Mouse (Mus musculus) forebrain, embryonic 14.5 days (tissue): ENCODE measurements around the gene Cul7. TPM values are rescaled to one million over a fixed set of nuclear protein-coding genes. Genes with fewer than 3 reads are reported as not detected.

Experiments used
- ATAC-seq: fragments of 200-750 bp; cut with Nextera tagmentation; 2 replicates; pipeline ENCODE4 v1.8.0; 2017; ENCODE audit warnings: mild to moderate bottlenecking, moderate library complexity
- DNase-seq: peaks from one replicate; pipeline ENCODE4 v3.0.0-alpha.2; 2015; ENCODE audit warnings: low spot score
- H3K27ac ChIP-seq: fragments of 300-500 bp; sonication (generic); 2 replicates; pipeline ENCODE4 v1.5.1; 2014; ENCODE audit warnings: low read depth, mild to moderate bottlenecking, control low read depth, low read length, moderate library complexity
- H3K27me3 ChIP-seq: fragments of 300-500 bp; sonication (generic); replicated peaks from 2 replicates; pipeline ENCODE4 v1.6.1; 2014; ENCODE audit warnings: low read length, control low read depth, mixed read lengths; ENCODE audit not compliant: control insufficient read depth, insufficient read depth
- H3K36me3 ChIP-seq: fragments of 300-500 bp; sonication (generic); 2 replicates; pipeline ENCODE4 v1.6.1; 2014; ENCODE audit warnings: low read length, control low read depth; ENCODE audit not compliant: control insufficient read depth, insufficient read depth
- H3K4me1 ChIP-seq: fragments of 300-500 bp; sonication (generic); 2 replicates; pipeline ENCODE4 v1.6.1; 2014; ENCODE audit warnings: antibody characterized with exemption, low read length, control low read depth; ENCODE audit not compliant: control insufficient read depth, insufficient read depth
- H3K4me2 ChIP-seq: fragments of 300-500 bp; sonication (generic); 2 replicates; pipeline ENCODE4 v1.6.1; 2014; ENCODE audit warnings: mild to moderate bottlenecking, control low read depth, low read length
- H3K4me3 ChIP-seq: fragments of 300-500 bp; sonication (generic); 2 replicates; pipeline ENCODE4 v1.5.1; 2014; ENCODE audit warnings: low read depth, low read length, control low read depth
- H3K9ac ChIP-seq: fragments of 300-500 bp; sonication (generic); 2 replicates; pipeline ENCODE4 v1.6.1; 2014; ENCODE audit warnings: mild to moderate bottlenecking, low read length, control low read depth, moderate library complexity
- H3K9me3 ChIP-seq: fragments of 300-500 bp; sonication (generic); replicated peaks from 2 replicates; pipeline ENCODE4 v1.6.1; 2016; ENCODE audit warnings: low read length, control low read depth, mixed read lengths; ENCODE audit not compliant: control insufficient read depth
- WGBS: fragments of 180-500 bp; shearing (Covaris S2); extraction: QIAGEN DNeasy Blood & Tissue Kit; methylation state at CpG from one replicate; pipeline ENCODE4 v1.1.7; 2014; 5-methylcytosine and 5-hydroxymethylcytosine counted together
- polyA plus RNA-seq: library from polyadenylated mRNA; unstranded; fragments of >200 nt; fragmentation: Nextera tagmentation; extraction: Ambion mirVana; gene quantifications from 2 replicates; pipeline ENCODE4 v1.2.1, GENCODE M21; 2014

Gene Cul7
- polyA plus RNA-seq, 1 experiment from 2014 or later: 28.3 TPM

- DNase-seq: no peak
- peaks cover 33% of the 10 kb centered on the region for H3K36me3 ChIP-seq
- peak overlapping the region; percentile 92 for H3K27ac ChIP-seq
- WGBS: 38% methylated on average over 15 of the region's 15 CpGs
- peak overlapping the region; percentile 66 for H3K4me3 ChIP-seq
- no peaks in the 10 kb centered on the region for H3K27me3 ChIP-seq
- H3K9me3 ChIP-seq: no peaks in the 10 kb centered on the region
- peak overlapping the region; percentile 82 for H3K4me2 ChIP-seq
- peak overlapping the region; percentile 93 for H3K9ac ChIP-seq
- H3K4me1 ChIP-seq: peaks cover 30% of the 10 kb centered on the region
- no peak for ATAC-seq
Measured at GRCm38 (mm10) chr17:46649811-46650210, 326 bp upstream of the Cul7 start.

GRCm38 (mm10) chr17:46651292-46651691 lies 1.2 kb downstream of the Cul7 start:
- H3K4me3 ChIP-seq: peak overlapping the region; percentile 66
- H3K9ac ChIP-seq: peak overlapping the region; percentile 93
- no peak for ATAC-seq
- no peak for DNase-seq
- H3K36me3 ChIP-seq: peaks cover 43% of the 10 kb centered on the region
- no peaks in the 10 kb centered on the region for H3K27me3 ChIP-seq
- H3K4me1 ChIP-seq: peaks cover 26% of the 10 kb centered on the region
- WGBS: 77% methylated on average over 17 of the region's 17 CpGs
- no peaks in the 10 kb centered on the region for H3K9me3 ChIP-seq
- 0 out of 2 replicates have a peak overlapping the region, but pooled peaks have one; percentile 92 for H3K27ac ChIP-seq
- H3K4me2 ChIP-seq: peak overlapping the region; percentile 82

DNA sequence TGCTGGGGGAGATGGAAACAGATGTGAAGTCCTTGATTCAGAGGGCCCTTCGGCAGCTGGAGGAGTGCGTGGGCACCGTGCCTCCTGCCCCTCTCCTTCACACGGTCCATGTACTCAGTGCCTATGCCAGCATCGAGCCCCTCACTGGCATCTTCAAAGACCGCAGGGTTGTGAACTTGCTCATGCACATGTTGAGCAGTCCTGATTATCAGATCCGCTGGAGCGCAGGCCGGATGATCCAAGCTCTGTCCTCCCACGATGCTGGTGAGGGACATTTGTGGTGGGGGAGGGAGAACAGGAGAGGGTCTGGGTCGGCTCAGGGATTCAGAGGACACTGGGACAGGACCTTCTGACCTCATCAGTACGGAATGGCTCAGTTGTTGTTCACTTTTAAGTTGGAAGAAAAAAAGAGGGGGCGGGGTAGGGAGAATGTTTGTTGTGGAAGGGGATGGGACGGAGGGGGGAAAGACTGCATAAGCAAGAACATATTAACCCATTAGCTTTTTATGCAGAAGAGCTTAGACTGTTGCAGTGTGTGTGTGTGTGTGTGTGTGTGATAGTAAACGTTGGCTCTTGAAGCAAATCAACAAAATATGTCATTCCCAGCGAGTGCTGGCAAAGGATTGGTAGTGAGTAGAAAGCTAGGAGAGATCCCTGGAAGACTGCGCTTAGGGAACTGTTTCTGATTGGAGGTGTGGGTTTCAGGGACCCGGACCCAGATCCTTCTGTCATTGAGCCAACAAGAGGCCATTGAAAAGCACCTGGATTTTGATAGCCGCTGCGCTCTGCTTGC lies 1.8 kb downstream of the Cul7 start:
- Histone ChIP-seq H3K27ac (no peak overlapping the region), H3K27me3 (no peaks in the 10 kb centered on the region), H3K36me3 (peaks cover 49% of the 10 kb centered on the region), H3K4me1 (peaks cover 22% of the 10 kb centered on the region), H3K4me3 (no peak overlapping the region), H3K4me2 (peak overlapping the region; percentile 82), H3K9ac (peak overlapping the region; percentile 93), H3K9me3 (no peaks in the 10 kb centered on the region)
- 77% methylated on average over 20 of the region's 20 CpGs for WGBS
- DNase-seq: peak; percentile 47
- ATAC-seq: no peak

DNA sequence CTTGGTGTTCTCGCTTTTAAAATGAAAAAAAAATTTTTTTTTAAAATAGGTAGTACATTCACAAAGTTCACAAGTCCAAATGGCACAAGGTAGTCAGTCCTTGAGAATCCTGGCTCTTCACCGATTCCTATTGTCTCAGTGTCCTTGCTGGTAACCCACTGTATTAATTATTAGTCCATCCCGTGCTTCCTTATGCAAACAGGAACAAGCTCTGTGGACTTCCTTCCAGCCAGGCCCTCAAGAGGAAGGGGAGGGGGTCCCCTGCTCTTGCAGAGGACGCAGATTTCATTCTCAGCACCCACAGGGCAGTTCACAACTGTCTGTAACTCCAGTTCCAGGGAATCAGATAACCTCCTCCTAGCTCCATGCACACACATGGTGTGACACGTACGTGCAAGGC lies 5.9 kb downstream of the Cul7 start:
- H3K36me3 ChIP-seq: peaks cover 80% of the 10 kb centered on the region
- DNase-seq: no peak
- WGBS: 92% methylated on average over 6 of the region's 6 CpGs

DNA sequence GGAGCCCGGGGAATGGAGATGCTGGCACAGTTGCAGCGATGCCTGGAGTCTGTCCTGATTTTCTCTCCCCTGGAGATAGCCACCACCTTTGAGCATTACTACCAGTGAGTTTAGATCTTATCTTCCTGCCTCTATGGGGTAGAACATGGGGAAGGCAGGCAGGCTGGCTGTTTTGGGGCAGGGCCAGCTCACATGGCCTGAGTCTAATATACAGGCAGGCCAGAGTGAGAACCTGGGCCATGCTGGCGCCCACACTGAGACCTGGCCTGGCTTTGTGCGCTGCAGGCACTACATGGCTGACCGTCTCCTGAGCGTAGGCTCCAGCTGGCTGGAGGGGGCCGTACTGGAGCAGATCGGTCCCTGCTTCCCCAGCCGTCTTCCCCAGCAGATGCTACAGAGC lies 11.2 kb downstream of the Cul7 start:
- H3K9me3 ChIP-seq: no peaks in the 10 kb centered on the region
- H3K36me3 ChIP-seq: peaks cover 95% of the 10 kb centered on the region
- no peaks in the 10 kb centered on the region for H3K27me3 ChIP-seq
- no peak for ATAC-seq
- no peak overlapping the region for H3K4me2 ChIP-seq
- 93% methylated on average over 9 of the region's 9 CpGs for WGBS
- H3K27ac ChIP-seq: no peak overlapping the region
- no peak overlapping the region for H3K4me3 ChIP-seq
- H3K4me1 ChIP-seq: no peaks in the 10 kb centered on the region
- no peak for DNase-seq
- no peak overlapping the region for H3K9ac ChIP-seq

More for the DNA sequence above, 5.9 kb downstream of the Cul7 start:
- H3K27ac ChIP-seq: no peak overlapping the region
- H3K4me3 ChIP-seq: no peak overlapping the region
- no peak for ATAC-seq
- peaks cover 15% of the 10 kb centered on the region for H3K4me1 ChIP-seq
- no peak overlapping the region for H3K4me2 ChIP-seq
- no peak overlapping the region for H3K9ac ChIP-seq
- H3K9me3 ChIP-seq: no peaks in the 10 kb centered on the region
- no peaks in the 10 kb centered on the region for H3K27me3 ChIP-seq

DNA sequence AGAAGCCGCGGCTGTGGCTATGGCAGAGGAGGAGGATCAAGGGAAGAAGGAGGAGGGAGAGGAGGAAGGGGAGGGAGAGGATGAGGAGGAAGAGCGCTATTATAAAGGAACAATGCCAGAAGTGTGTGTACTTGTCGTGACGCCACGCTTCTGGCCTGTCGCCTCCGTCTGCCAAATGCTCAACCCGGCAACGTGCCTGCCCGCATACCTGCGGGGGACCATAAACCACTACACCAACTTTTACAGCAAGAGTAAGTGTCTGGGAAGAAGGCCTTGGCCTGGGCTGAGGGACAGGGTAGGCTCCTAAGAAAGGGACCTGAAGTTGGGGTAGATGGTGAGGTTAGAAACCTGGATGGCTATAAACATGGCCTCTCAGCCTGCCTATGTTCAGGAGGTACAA lies 11.8 kb downstream of the Cul7 start:
- Histone ChIP-seq H3K4me2 (no peak overlapping the region), H3K9ac (no peak overlapping the region), H3K36me3 (peaks cover 95% of the 10 kb centered on the region), H3K4me1 (no peaks in the 10 kb centered on the region), H3K4me3 (no peak overlapping the region), H3K27ac (no peak overlapping the region), H3K27me3 (no peaks in the 10 kb centered on the region), H3K9me3 (no peaks in the 10 kb centered on the region)
- DNase-seq (no peak), ATAC-seq (no peak)
- 91% methylated on average over 12 of the region's 12 CpGs for WGBS

DNA sequence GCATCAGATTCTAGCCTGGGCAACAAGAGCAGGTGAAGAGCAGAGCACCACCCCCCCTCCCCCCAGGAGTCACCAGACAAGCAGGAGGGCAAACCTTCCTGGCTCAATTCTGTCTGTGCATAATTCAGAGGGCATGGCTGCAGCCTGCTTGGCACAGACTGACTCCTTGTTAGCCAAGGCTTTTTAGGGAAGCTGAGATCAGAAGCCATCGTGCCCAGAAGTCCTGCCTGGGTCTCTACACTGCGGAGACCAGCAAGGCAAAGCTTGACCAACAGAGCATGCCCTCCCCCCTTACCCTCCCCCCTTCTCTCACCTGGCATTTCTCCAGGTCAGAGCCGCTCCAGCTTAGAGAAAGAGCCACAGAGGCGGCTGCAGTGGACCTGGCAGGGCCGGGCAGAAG lies 12.6 kb downstream of the Cul7 start:
- no peak for DNase-seq
- no peaks in the 10 kb centered on the region for H3K4me1 ChIP-seq
- no peaks in the 10 kb centered on the region for H3K9me3 ChIP-seq
- no peak overlapping the region for H3K4me2 ChIP-seq
- H3K27me3 ChIP-seq: no peaks in the 10 kb centered on the region
- 89% methylated on average over 5 of the region's 5 CpGs for WGBS
- H3K9ac ChIP-seq: no peak overlapping the region
- peaks cover 92% of the 10 kb centered on the region for H3K36me3 ChIP-seq
- no peak overlapping the region for H3K4me3 ChIP-seq
- H3K27ac ChIP-seq: no peak overlapping the region
- no peak for ATAC-seq

GRCm38 (mm10) chr17:46667712-46668111 lies 17.6 kb downstream of the Cul7 start:
- DNase-seq (no peak), ATAC-seq (no peak)
- Histone ChIP-seq H3K4me1 (no peaks in the 10 kb centered on the region), H3K4me3 (no peak overlapping the region), H3K9ac (no peak overlapping the region), H3K4me2 (no peak overlapping the region), H3K27ac (no peak overlapping the region), H3K27me3 (no peaks in the 10 kb centered on the region), H3K9me3 (no peaks in the 10 kb centered on the region), H3K36me3 (peaks cover 80% of the 10 kb centered on the region)
- 98% methylated on average over 16 of the region's 16 CpGs for WGBS

- Histone ChIP-seq H3K27me3 (no peaks in the 10 kb centered on the region), H3K9me3 (no peaks in the 10 kb centered on the region), H3K9ac (no peak overlapping the region), H3K36me3 (peaks cover 60% of the 10 kb centered on the region), H3K4me2 (no peak overlapping the region), H3K4me3 (no peak overlapping the region), H3K27ac (no peak overlapping the region), H3K4me1 (peaks cover 6% of the 10 kb centered on the region; the same call in 1 of the 2 replicates)
- ATAC-seq: no peak
- DNase-seq: no peak
- 96% methylated on average over 10 of the region's 10 CpGs for WGBS
Measured at GRCm38 (mm10) chr17:46669911-46670310, 19.8 kb downstream of the Cul7 start.
